Mouse (Mus musculus) liver, adult (tissue): Measurements from ENCODE around the gene Ovol1.
A peak's percentile ranks its signal among the peaks of the same experiment; 100 is the strongest.

Experiments used
- GATA4 ChIP-seq: IDR thresholded peaks from 2 replicates; pipeline ENCODE4 v1.6.1; 2014; ENCODE audit warnings: mild to moderate bottlenecking, low read length; ENCODE audit not compliant: insufficient replicate concordance

Ovol1 gene

GRCm38 (mm10) chr19:5515840-5516777 lies 44.3 kb downstream of the Ovol1 start:
- TF ChIP-seq GATA4: no peak

DNA sequence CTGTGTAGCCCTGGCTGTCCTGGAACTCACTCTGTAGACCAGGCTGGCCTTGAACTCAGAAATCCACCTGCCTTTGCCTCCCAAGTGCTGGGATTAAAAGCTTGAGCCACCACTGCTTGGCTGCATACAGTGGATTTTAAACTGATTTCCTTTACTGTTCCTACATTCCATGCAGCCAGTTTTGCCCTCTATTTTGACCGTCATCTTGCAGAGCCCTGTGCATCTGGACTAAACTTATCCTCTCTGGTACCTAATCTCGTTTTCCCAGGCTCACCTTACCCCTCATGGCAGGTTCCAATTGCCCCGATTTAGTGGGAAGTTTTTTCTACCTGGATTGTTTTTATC lies 47.5 kb downstream of the Ovol1 start:
- TF ChIP-seq GATA4: no peak

DNA sequence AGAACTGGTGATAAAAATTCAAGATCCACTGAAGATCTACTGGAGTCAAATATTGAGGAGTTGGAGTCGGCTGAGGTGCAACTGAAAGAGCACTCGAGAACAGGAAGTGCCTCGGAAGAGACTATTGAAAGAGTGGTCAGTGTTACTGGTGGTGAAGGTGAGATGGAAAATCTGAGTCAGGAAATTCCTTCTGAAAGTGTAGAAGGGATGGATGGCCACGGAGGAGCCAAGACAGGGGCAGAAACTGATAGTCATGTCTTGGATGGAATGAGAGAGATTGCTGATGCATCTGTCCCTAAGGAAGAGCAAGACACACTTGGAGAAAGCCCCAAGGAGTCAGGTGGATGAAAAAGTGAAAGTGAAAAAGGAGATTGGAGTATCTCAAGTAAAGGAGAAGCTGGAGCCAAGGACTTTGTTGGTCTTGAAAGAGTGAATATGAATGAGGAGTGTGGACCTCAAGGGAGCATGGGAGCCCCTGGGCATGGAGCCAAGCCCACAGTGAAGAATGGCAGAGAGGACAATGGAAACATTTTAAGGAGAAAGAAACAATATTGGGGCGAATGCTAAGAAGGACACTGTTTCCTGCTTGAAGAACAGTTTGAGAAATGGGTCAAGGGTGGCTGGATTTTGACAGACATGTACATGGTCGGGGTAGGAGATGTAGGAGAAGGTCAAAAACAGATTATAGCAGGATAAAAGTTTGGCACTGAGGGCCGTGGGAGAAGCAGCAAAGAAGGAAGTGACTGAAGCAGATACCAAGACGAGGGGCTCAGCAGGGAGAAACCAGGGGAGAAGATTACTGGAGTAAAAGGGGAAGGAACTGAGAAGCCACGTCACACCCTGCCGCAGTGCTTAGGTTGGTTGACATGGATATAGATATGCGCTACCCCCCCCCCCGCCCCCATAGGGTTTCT lies 48.1 kb downstream of the Ovol1 start:
- no peak for TF ChIP-seq GATA4

DNA sequence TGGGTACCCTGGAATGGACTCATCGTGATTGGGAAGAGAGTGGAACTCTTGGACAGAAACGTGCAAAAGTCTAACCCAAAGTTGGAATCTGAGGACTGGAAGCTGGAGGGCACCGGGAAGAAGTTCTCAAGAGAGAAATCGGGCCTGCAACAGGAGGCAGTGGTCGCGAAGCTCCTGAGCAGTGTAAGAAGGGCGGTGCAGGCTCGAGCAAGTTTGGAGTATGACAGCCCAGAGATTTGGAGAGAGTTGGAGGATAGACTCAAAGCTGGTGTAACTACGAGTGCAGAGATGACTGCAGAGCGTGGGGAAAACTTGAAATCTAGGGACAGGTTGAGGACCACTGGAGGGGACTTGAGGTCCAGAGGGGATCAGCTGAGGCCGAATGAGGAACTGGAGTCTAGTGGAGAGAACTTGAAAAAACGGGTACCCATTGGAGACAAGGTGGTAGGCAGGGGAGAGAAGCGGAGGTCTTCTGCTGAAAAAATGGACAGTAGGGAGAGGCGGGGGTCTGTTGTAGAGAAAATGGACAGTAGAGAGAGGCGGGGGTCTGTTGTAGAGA lies 49.3 kb downstream of the Ovol1 start:
- no peak for TF ChIP-seq GATA4

DNA sequence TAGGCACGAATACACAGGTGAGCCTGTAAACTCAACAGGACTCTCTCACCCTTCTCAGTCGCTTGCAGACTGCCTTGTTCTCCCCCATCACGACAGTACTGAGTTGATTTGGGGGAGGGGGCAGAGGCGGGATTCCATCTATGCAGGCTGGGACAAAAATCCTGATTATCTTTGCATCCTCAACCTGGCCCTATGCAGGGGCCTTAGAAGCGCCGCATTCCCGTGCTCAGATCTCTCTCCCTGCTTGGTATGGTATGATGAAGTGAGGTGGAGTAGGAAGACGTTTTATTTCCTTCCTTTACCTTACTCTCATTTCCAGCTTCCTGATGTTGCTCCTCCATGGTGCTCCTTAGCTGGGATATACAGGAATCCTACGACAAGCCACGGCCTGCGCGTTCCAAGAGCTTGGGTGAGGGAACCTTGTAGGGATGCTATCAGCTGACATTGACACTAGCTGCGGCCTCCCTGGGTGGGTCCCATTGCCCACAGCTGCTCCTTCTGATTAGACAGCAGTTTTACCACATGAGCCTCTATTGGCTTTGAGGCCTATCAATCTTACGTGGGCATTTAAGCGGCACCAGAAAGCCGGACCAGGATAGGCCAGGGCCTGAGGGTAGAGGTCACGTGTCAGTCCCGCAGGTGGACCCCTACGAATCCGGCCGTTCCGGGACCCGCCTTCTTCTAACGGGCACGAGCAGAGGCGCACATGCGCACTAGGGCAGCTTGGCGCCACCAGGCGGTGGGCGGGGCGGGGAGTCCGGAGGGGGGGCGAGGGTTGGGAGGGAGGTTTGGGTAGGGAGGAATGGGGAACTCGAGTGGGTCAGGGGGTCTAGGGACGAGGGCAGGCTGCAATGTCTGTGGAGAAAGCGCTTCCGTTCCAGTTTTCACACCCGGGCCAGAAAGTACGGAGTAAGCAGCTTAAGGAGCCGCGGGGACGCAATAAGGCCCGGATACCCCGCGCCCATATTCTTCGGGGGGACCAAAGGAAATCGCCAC lies 50.1 kb downstream of the Ovol1 start, which contains the start of gene Snx32:
TSS of gene Snx32 (minus strand) at position 508 of the 996 bp plus-strand sequence.
- peak; percentile 57; the same call in 1 of the 2 replicates for TF ChIP-seq GATA4

- TF ChIP-seq GATA4: no peak
These were observed 56.8 kb downstream of the Ovol1 start, which contains the start of gene 1700020D05Rik for GRCm38 (mm10) chr19:5503687-5504086. TSS of gene 1700020D05Rik (minus strand) at chr19:5503787.

DNA sequence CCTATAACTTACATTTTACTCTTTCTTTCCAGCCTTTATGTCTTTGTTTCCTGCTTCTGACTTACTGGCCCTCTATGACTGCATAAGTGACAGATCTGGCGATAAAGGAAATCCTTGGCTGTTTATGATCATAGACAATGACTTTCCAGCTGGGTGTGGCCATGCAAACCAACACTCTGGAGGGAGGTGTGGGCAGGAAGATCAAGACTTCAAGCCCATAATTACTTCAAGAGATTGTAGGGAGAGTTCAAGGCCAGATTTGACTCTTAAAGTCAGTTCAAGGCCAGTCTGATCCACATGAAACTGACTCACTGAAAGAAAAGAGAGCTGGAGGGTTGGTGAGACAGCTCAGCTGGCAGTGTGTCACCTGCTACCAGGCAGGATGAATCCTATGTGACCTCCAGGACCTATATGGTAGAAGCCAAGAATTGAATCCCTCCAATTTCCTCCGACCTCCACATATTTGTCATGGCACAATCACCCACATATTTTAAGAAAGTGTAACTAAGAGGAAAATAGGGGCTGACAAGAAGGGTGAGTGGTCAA lies 60.0 kb downstream of the Ovol1 start:
- TF ChIP-seq GATA4: no peak
